ENCODE assay signal across 23 mouse cellular contexts in genomic region chr10:103976059-103976458, GRCm38 (mm10).
DNase-seq lines count a peak whose midpoint lies in the region; ATAC-seq and TF ChIP-seq lines count a peak whose summit lies in the region.
"Had no signal": no experiment of that assay in that cellular context is flagged by ENCODE, and none has a peak within 500 bp of the region (broad histone marks: within the 10 kb centered on the region; RNA-seq: fewer than 3 reads in every experiment).

No protein-coding gene starts in this region.

- H3K9me3 ChIP-seq in kidney, embryonic 15.5 days (replicated peaks), result no peaks in the 10 kb centered on the region
- H3K9me3 ChIP-seq in kidney, embryonic 14.5 days (ENCODE audit: control insufficient read depth, low read length), result no peaks in the 10 kb centered on the region
- no peaks in the 10 kb centered on the region for H3K9me3 ChIP-seq in neural tube, embryonic 11.5 days (ENCODE audit: control insufficient read depth, low read length)
- no peaks in the 10 kb centered on the region for H3K9me3 ChIP-seq in neural tube, embryonic 15.5 days (replicated peaks)
- H3K9me3 ChIP-seq in liver, postnatal 0 days (ENCODE audit: low read length), result no peaks in the 10 kb centered on the region
- H3K9me3 ChIP-seq: embryonic facial prominence, embryonic 10.5 days; embryonic facial prominence, embryonic 12.5 days; forebrain, embryonic 13.5 days; forebrain, embryonic 15.5 days had no signal

- no peaks in the 10 kb centered on the region for H3K4me1 ChIP-seq in kidney, embryonic 15.5 days
- H3K4me1 ChIP-seq in kidney, embryonic 14.5 days (ENCODE audit: control insufficient read depth, insufficient read depth, low read length), result no peaks in the 10 kb centered on the region
- H3K4me1 ChIP-seq in neural tube, embryonic 11.5 days (ENCODE audit: control insufficient read depth, insufficient read depth, low read length), result no peaks in the 10 kb centered on the region
- H3K4me1 ChIP-seq in neural tube, embryonic 15.5 days, result no peaks in the 10 kb centered on the region
- H3K4me1 ChIP-seq in liver, postnatal 0 days (ENCODE audit: insufficient read depth), result no peaks in the 10 kb centered on the region
- H3K4me1 ChIP-seq: embryonic facial prominence, embryonic 12.5 days; forebrain, embryonic 13.5 days; forebrain, embryonic 15.5 days had no signal

- DNase-seq in neural tube, embryonic 11.5 days (ENCODE audit: low spot score), result peak; percentile 9
- peak; percentile 33 for DNase-seq in mesoderm, embryonic 11.5 days (ENCODE audit: low read depth, low spot score)
- DNase-seq in liver, postnatal 0 days, result no peak
- DNase-seq: adrenal gland, adult 8-10 months; adrenal gland, postnatal 14 days; adrenal gland, postnatal 36 days; cerebellum, adult 11-12 months; cerebellum, adult 2 months; cerebellum, adult 9-10 months; cerebellum, postnatal 10 days; cerebellum, postnatal 25 days; forebrain, postnatal 0 days had no signal

- 55% methylated on average over 6 of the region's 6 CpGs for WGBS in kidney, embryonic 15.5 days
- WGBS in kidney, embryonic 14.5 days, result 47% methylated on average over 6 of the region's 6 CpGs
- 67% methylated on average over 6 of the region's 6 CpGs for WGBS in neural tube, embryonic 11.5 days
- WGBS in neural tube, embryonic 15.5 days, result 83% methylated on average over 6 of the region's 6 CpGs
- 86% methylated on average over 6 of the region's 6 CpGs for WGBS in liver, postnatal 0 days (ENCODE audit: insufficient replicate concordance)

- no peak overlapping the region for H3K27ac ChIP-seq in kidney, embryonic 15.5 days
- H3K27ac ChIP-seq in kidney, embryonic 14.5 days (ENCODE audit: low read depth, low read length), result no peak overlapping the region
- no peak overlapping the region for H3K27ac ChIP-seq in neural tube, embryonic 11.5 days (ENCODE audit: low read depth, low read length)
- H3K27ac ChIP-seq in neural tube, embryonic 15.5 days (replicated peaks), result no peak overlapping the region
- no peak overlapping the region for H3K27ac ChIP-seq in liver, postnatal 0 days (ENCODE audit: low read depth)
- H3K27ac ChIP-seq: embryonic facial prominence, embryonic 10.5 days; embryonic facial prominence, embryonic 12.5 days; forebrain, embryonic 13.5 days; forebrain, embryonic 15.5 days had no signal

- no peak for TF ChIP-seq EP300 in liver, postnatal 0 days (IDR thresholded peaks at IDR 0.05; ENCODE audit: low read depth)

- no peaks in the 10 kb centered on the region for H3K27me3 ChIP-seq in kidney, embryonic 15.5 days
- H3K27me3 ChIP-seq in kidney, embryonic 14.5 days (ENCODE audit: control insufficient read depth, insufficient read depth, low read length), result no peaks in the 10 kb centered on the region
- no peaks in the 10 kb centered on the region for H3K27me3 ChIP-seq in neural tube, embryonic 11.5 days (ENCODE audit: control insufficient read depth, insufficient read depth, low read length)
- no peaks in the 10 kb centered on the region for H3K27me3 ChIP-seq in neural tube, embryonic 15.5 days (replicated peaks)
- H3K27me3 ChIP-seq in liver, postnatal 0 days (ENCODE audit: insufficient read depth, low read length), result no peaks in the 10 kb centered on the region
- H3K27me3 ChIP-seq: CH12.LX; embryonic facial prominence, embryonic 12.5 days; forebrain, embryonic 13.5 days; forebrain, embryonic 15.5 days; Patski had no signal

- H3K36me3 ChIP-seq in kidney, embryonic 15.5 days, result no peaks in the 10 kb centered on the region
- H3K36me3 ChIP-seq in kidney, embryonic 14.5 days (ENCODE audit: control insufficient read depth, insufficient read depth, low read length), result no peaks in the 10 kb centered on the region
- H3K36me3 ChIP-seq in neural tube, embryonic 11.5 days (ENCODE audit: control insufficient read depth, insufficient read depth, low read length), result no peaks in the 10 kb centered on the region
- no peaks in the 10 kb centered on the region for H3K36me3 ChIP-seq in neural tube, embryonic 15.5 days
- no peaks in the 10 kb centered on the region for H3K36me3 ChIP-seq in liver, postnatal 0 days (replicated peaks; ENCODE audit: insufficient read depth, low read length)
- H3K36me3 ChIP-seq: embryonic facial prominence, embryonic 10.5 days; embryonic facial prominence, embryonic 12.5 days; forebrain, embryonic 15.5 days; G1E had no signal

- no peak overlapping the region for H3K9ac ChIP-seq in kidney, embryonic 15.5 days
- H3K9ac ChIP-seq in kidney, embryonic 14.5 days (ENCODE audit: low read depth, low read length), result no peak overlapping the region
- no peak overlapping the region for H3K9ac ChIP-seq in neural tube, embryonic 11.5 days (ENCODE audit: low read length)
- H3K9ac ChIP-seq in neural tube, embryonic 15.5 days (replicated peaks), result no peak overlapping the region
- H3K9ac ChIP-seq in liver, postnatal 0 days (replicated peaks), result no peak overlapping the region
- H3K9ac ChIP-seq: embryonic facial prominence, embryonic 12.5 days; forebrain, embryonic 13.5 days; forebrain, embryonic 15.5 days; forebrain, postnatal 0 days had no signal

- H3K4me3 ChIP-seq in kidney, embryonic 15.5 days (replicated peaks), result no peak overlapping the region
- no peak overlapping the region for H3K4me3 ChIP-seq in kidney, embryonic 14.5 days (ENCODE audit: low read length)
- no peak overlapping the region for H3K4me3 ChIP-seq in neural tube, embryonic 11.5 days (ENCODE audit: low read depth, low read length)
- H3K4me3 ChIP-seq in neural tube, embryonic 15.5 days (replicated peaks), result no peak overlapping the region
- H3K4me3 ChIP-seq in liver, postnatal 0 days (ENCODE audit: low read depth, low read length), result no peak overlapping the region
- H3K4me3 ChIP-seq: embryonic facial prominence, embryonic 10.5 days; embryonic facial prominence, embryonic 12.5 days; forebrain, embryonic 13.5 days; forebrain, embryonic 15.5 days had no signal

- H3K4me2 ChIP-seq in kidney, embryonic 15.5 days, result no peak overlapping the region
- H3K4me2 ChIP-seq in kidney, embryonic 14.5 days (replicated peaks; ENCODE audit: low read depth, low read length), result no peak overlapping the region
- no peak overlapping the region for H3K4me2 ChIP-seq in neural tube, embryonic 11.5 days (ENCODE audit: low read depth)
- H3K4me2 ChIP-seq in neural tube, embryonic 15.5 days, result no peak overlapping the region
- no peak overlapping the region for H3K4me2 ChIP-seq in liver, postnatal 0 days (ENCODE audit: low read depth, low read length)
- H3K4me2 ChIP-seq: embryonic facial prominence, embryonic 12.5 days; forebrain, embryonic 13.5 days; forebrain, embryonic 15.5 days had no signal

- TF ChIP-seq CTCF in liver, postnatal 0 days (IDR thresholded peaks at IDR 0.05; ENCODE audit: low read depth), result no peak

- 0 out of 2 replicates have a peak, but pooled peaks have one; percentile 12 for ATAC-seq in kidney, embryonic 15.5 days (replicated peaks; ENCODE audit: low FRiP score)
- no peak for ATAC-seq in kidney, embryonic 14.5 days (ENCODE audit: low FRiP score, low TSS enrichment)
- ATAC-seq in neural tube, embryonic 11.5 days (ENCODE audit: insufficient read depth, low FRiP score, low TSS enrichment), result 0 out of 2 replicates have a peak, but pooled peaks have one; percentile 48
- ATAC-seq in neural tube, embryonic 15.5 days (ENCODE audit: low FRiP score), result no peak
- ATAC-seq in liver, postnatal 0 days, result no peak
- ATAC-seq: activated CD4-positive, CD25-positive, alpha-beta regulatory T cell, adult 4 months; forebrain, embryonic 13.5 days; forebrain, embryonic 15.5 days; forebrain, postnatal 0 days; Patski had no signal

Comparison
In these comparisons a context has a peak if more than half of its experiments do, and no peak if none do; other contexts are left out.
1. ATAC-seq: peak in kidney, embryonic 15.5 days (single experiment) and neural tube, embryonic 11.5 days (single experiment); none in kidney, embryonic 14.5 days (single experiment), neural tube, embryonic 15.5 days (single experiment) and liver, postnatal 0 days (single experiment).